Mouse (Mus musculus): ENCODE data around the gene Ntng1.

- TF ChIP-seq CTCF (conservative IDR thresholded peaks at IDR 0.05; ENCODE audit: low read length) (no peak), NANOG (IDR thresholded peaks at IDR 0.05; ENCODE audit: borderline replicate concordance, low read length) (no peak), POU5F1 (IDR thresholded peaks at IDR 0.05; ENCODE audit: borderline replicate concordance, low read length) (no peak)
Measured at GRCm38 (mm10) chr3:110054125-110054524, 89.7 kb downstream of the Ntng1 start.

Data from E14TG2a.4 (cell line).